Mouse (Mus musculus) forebrain, embryonic 13.5 days (tissue): ENCODE measurements around the gene Lypd6. TPM values are rescaled to one million over a fixed set of nuclear protein-coding genes. Genes with fewer than 3 reads are reported as not detected.
A peak's percentile ranks its signal among the peaks of the same experiment; 100 is the strongest.

Experiments
- ATAC-seq: fragments of 200-750 bp; cut with Nextera tagmentation; 2 replicates; pipeline ENCODE4 v1.8.0; 2017
- H3K27ac ChIP-seq: fragments of 300-500 bp; sonication (generic); 2 replicates; pipeline ENCODE4 v1.5.1; 2015; ENCODE audit warnings: inconsistent platforms, mild to moderate bottlenecking, moderate library complexity
- H3K27me3 ChIP-seq: fragments of 300-500 bp; sonication (generic); 2 replicates; pipeline ENCODE4 v1.6.1; 2015; ENCODE audit warnings: mild to moderate bottlenecking, inconsistent platforms
- H3K36me3 ChIP-seq: fragments of 300-500 bp; sonication (generic); 2 replicates; pipeline ENCODE4 v1.6.1; 2015; ENCODE audit warnings: mild to moderate bottlenecking, inconsistent platforms; ENCODE audit not compliant: poor library complexity, severe bottlenecking
- H3K4me1 ChIP-seq: fragments of 300-500 bp; sonication (generic); 2 replicates; pipeline ENCODE4 v1.6.1; 2015; ENCODE audit warnings: inconsistent platforms
- H3K4me2 ChIP-seq: fragments of 300-500 bp; sonication (generic); 2 replicates; pipeline ENCODE4 v1.6.1; 2015; ENCODE audit warnings: inconsistent platforms, mild to moderate bottlenecking, moderate library complexity
- H3K4me3 ChIP-seq: fragments of 300-500 bp; sonication (generic); 2 replicates; pipeline ENCODE4 v1.5.1; 2015; ENCODE audit warnings: mild to moderate bottlenecking, inconsistent platforms
- H3K9ac ChIP-seq: fragments of 300-500 bp; sonication (generic); 2 replicates; pipeline ENCODE4 v1.6.1; 2015; ENCODE audit warnings: mild to moderate bottlenecking, inconsistent platforms
- H3K9me3 ChIP-seq: fragments of 300-500 bp; sonication (generic); replicated peaks from 2 replicates; pipeline ENCODE4 v1.6.1; 2016; ENCODE audit warnings: inconsistent platforms
- WGBS: fragments of 180-500 bp; shearing (Covaris S2); methylation state at CpG from one replicate; pipeline ENCODE4 v1.1.7; 2015; 5-methylcytosine and 5-hydroxymethylcytosine counted together
- polyA plus RNA-seq: library from polyadenylated mRNA; unstranded; fragments of >200 nt; fragmentation: Nextera tagmentation; extraction: Ambion mirVana; gene quantifications from 2 replicates; pipeline ENCODE4 v1.2.1, GENCODE M21; 2015

Gene Lypd6
- polyA plus RNA-seq, 1 experiment from 2014 or later = 12.6 TPM

DNA sequence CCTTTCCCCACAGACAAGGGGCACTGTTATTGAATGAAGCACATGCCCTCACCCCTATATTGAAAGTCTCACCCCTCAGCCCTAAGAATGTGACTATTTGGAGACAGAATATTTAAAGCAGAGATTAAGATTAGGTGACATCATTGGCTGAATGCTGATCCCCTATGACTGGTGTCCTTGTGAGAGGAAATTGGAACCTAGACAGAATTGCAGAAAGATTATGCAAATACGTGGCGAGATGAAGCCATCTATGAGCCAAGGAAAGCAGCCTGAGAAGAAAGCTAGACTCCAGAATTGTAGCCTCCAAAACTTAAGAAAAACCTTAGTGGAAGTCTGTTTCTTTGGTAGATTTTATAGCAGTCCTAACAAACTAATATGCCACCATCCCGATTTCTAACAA is 115.1 kb downstream of the Lypd6 start:
- H3K4me1 ChIP-seq = peaks cover 9% of the 10 kb centered on the region; the same call in 1 of the 2 replicates
- no peaks in the 10 kb centered on the region for H3K9me3 ChIP-seq
- no peak for ATAC-seq
- H3K27me3 ChIP-seq = no peaks in the 10 kb centered on the region
- no peak overlapping the region for H3K4me3 ChIP-seq
- H3K4me2 ChIP-seq = no peak overlapping the region
- no peak overlapping the region for H3K27ac ChIP-seq
- H3K36me3 ChIP-seq = no peaks in the 10 kb centered on the region
- no peak overlapping the region for H3K9ac ChIP-seq
- 81% methylated on average over 3 of the region's 3 CpGs for WGBS

GRCm38 (mm10) chr2:50186711-50187405 is 120.6 kb downstream of the Lypd6 start:
- no peaks in the 10 kb centered on the region for H3K27me3 ChIP-seq
- WGBS = 30% methylated on average over 12 of the region's 12 CpGs
- H3K4me2 ChIP-seq = peak overlapping the region; percentile 4; the same call in 1 of the 2 replicates
- peaks cover 16% of the 10 kb centered on the region for H3K4me1 ChIP-seq
- ATAC-seq = no peak
- no peaks in the 10 kb centered on the region for H3K9me3 ChIP-seq
- H3K4me3 ChIP-seq = no peak overlapping the region
- H3K9ac ChIP-seq = no peak overlapping the region
- H3K36me3 ChIP-seq = peaks cover 4% of the 10 kb centered on the region; the same call in 1 of the 2 replicates
- no peak overlapping the region for H3K27ac ChIP-seq

DNA sequence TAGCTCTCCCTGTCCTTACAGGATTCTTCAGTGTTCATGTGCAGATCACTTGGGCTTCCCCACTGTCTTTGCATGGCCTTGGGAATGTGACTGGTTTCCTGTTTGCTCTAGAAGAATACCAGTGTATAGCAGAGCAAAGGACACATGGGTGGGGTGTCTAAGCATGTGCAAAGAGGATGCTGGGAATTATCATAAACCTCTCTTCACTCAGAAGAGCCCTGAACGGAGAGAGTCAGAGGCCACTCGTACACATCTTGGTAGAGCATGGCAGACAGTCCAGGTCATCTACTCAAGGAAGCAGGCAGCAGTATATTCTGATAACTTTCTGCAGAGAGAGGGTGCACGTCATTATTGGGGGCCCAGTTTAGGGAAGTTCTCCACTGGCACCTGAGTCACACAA is 122.6 kb downstream of the Lypd6 start:
- ATAC-seq = no peak
- H3K9ac ChIP-seq = no peak overlapping the region
- H3K4me2 ChIP-seq = no peak overlapping the region
- peaks cover 4% of the 10 kb centered on the region; the same call in 1 of the 2 replicates for H3K36me3 ChIP-seq
- H3K9me3 ChIP-seq = no peaks in the 10 kb centered on the region
- no peak overlapping the region for H3K4me3 ChIP-seq
- peaks cover 16% of the 10 kb centered on the region for H3K4me1 ChIP-seq
- H3K27me3 ChIP-seq = no peaks in the 10 kb centered on the region
- H3K27ac ChIP-seq = no peak overlapping the region
- WGBS = 81% methylated on average over 3 of the region's 3 CpGs

GRCm38 (mm10) chr2:50196681-50197080 is 130.5 kb downstream of the Lypd6 start:
- H3K36me3 ChIP-seq = no peaks in the 10 kb centered on the region
- H3K9me3 ChIP-seq = no peaks in the 10 kb centered on the region
- no peaks in the 10 kb centered on the region for H3K27me3 ChIP-seq
- no peak overlapping the region for H3K27ac ChIP-seq
- WGBS = 66% methylated on average over 1 of the region's 1 CpGs
- peaks cover 5% of the 10 kb centered on the region for H3K4me1 ChIP-seq
- no peak overlapping the region for H3K9ac ChIP-seq
- ATAC-seq = peak; percentile 57; the same call in 1 of the 2 replicates
- no peak overlapping the region for H3K4me2 ChIP-seq
- H3K4me3 ChIP-seq = no peak overlapping the region

DNA sequence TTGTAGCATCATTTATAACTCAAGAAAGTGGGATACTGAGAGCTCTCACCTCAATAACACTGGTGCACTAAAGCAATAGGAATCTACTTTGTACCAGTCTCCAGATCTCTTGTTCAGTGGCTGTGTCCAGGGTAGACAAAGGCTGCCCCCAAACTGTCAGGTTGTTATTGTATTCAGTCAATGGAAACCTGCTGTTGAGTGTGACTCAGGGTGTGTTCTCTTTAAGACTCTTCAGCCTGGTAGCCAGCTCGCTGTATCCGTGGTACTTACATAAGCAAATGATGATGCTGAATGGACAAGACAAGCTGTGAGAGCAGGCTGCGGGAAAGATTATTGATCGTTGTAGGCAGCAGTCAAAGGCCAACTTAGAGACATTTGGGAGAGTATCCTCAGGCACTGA is 131.6 kb downstream of the Lypd6 start:
- 69% methylated on average over 4 of the region's 4 CpGs for WGBS
- no peak overlapping the region for H3K27ac ChIP-seq

DNA sequence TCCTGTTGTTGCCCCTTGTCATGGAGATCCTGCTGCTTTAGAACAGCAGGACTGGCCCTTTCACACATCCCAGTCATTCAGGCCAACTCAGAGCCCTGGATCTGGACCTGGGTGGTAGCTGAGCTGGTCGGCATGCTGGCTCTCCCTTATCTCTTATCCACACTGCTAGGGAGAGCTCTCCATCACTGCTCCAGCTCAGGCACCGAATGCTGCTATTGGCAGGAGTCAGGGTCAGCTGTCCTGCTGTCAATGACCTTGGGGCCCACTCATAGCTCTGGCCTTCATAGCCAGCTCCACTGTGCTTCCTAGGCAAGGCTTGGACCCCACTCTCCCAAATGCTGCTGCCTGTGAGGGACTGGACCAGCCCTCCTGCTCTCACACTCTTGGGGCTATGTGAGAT is 134.3 kb downstream of the Lypd6 start:
- peaks cover 5% of the 10 kb centered on the region for H3K4me1 ChIP-seq
- H3K9ac ChIP-seq = no peak overlapping the region
- H3K36me3 ChIP-seq = no peaks in the 10 kb centered on the region
- H3K27me3 ChIP-seq = no peaks in the 10 kb centered on the region
- no peak overlapping the region for H3K4me3 ChIP-seq
- no peak overlapping the region for H3K27ac ChIP-seq
- WGBS = 80% methylated on average over 2 of the region's 2 CpGs
- no peak for ATAC-seq
- no peaks in the 10 kb centered on the region for H3K9me3 ChIP-seq
- H3K4me2 ChIP-seq = no peak overlapping the region

More for the DNA sequence above, 131.6 kb downstream of the Lypd6 start:
- Histone ChIP-seq H3K9me3 (no peaks in the 10 kb centered on the region), H3K4me1 (peaks cover 5% of the 10 kb centered on the region), H3K9ac (no peak overlapping the region), H3K27me3 (no peaks in the 10 kb centered on the region), H3K36me3 (no peaks in the 10 kb centered on the region), H3K4me3 (no peak overlapping the region), H3K4me2 (no peak overlapping the region)
- ATAC-seq = no peak

DNA sequence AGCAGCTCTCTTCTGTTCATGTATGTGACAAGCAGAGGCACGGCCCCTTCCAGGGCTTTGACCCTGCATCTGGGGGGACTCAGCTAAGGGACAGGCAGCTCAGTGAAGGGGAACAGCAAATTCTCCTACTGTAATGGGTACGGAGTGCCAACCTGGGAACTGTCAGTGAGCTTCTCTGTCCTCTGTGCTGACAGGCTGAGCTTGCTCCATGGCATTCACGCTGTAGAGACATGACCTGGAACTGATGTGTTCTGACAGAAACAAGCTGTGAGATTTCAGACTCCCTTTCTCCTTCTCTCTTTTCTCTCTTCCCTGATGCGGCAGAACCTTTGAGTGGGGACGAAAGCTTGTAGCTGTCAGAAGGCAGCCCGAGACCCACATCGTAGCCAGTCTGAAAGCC is 154.3 kb downstream of the Lypd6 start:
- H3K9me3 ChIP-seq = no peaks in the 10 kb centered on the region
- H3K4me3 ChIP-seq = no peak overlapping the region
- ATAC-seq = no peak
- H3K27me3 ChIP-seq = no peaks in the 10 kb centered on the region
- H3K4me1 ChIP-seq = no peaks in the 10 kb centered on the region
- 83% methylated on average over 7 of the region's 7 CpGs for WGBS
- H3K36me3 ChIP-seq = no peaks in the 10 kb centered on the region
- H3K4me2 ChIP-seq = no peak overlapping the region
- H3K9ac ChIP-seq = no peak overlapping the region
- no peak overlapping the region for H3K27ac ChIP-seq

- Histone ChIP-seq H3K9ac (no peak overlapping the region), H3K4me2 (no peak overlapping the region), H3K27me3 (no peaks in the 10 kb centered on the region), H3K27ac (no peak overlapping the region), H3K9me3 (no peaks in the 10 kb centered on the region), H3K4me1 (no peaks in the 10 kb centered on the region), H3K36me3 (no peaks in the 10 kb centered on the region), H3K4me3 (no peak overlapping the region)
- 94% methylated on average over 4 of the region's 4 CpGs for WGBS
- no peak for ATAC-seq
Observed at GRCm38 (mm10) chr2:50225019-50225418, 158.8 kb downstream of the Lypd6 start.

- ATAC-seq = no peak
- Histone ChIP-seq H3K27me3 (no peaks in the 10 kb centered on the region), H3K4me2 (no peak overlapping the region)
Observed at GRCm38 (mm10) chr2:50233491-50233890, 167.3 kb downstream of the Lypd6 start.

More at GRCm38 (mm10) chr2:50233491-50233890, 167.3 kb downstream of the Lypd6 start:
- Histone ChIP-seq H3K9me3 (no peaks in the 10 kb centered on the region; the same call in 1 of the 2 replicates), H3K27ac (no peak overlapping the region), H3K4me1 (peaks cover 6% of the 10 kb centered on the region; the same call in 1 of the 2 replicates), H3K9ac (no peak overlapping the region), H3K4me3 (no peak overlapping the region), H3K36me3 (no peaks in the 10 kb centered on the region)
- 41% methylated on average over 8 of the region's 8 CpGs for WGBS

Other genes starting within 250 kb of the Lypd6 start
- gene Mmadhc, start 230.4 kb downstream of the Lypd6 start, polyA plus RNA-seq = 162 and 168 TPM in 2 replicates